In the genomic region with DNA sequence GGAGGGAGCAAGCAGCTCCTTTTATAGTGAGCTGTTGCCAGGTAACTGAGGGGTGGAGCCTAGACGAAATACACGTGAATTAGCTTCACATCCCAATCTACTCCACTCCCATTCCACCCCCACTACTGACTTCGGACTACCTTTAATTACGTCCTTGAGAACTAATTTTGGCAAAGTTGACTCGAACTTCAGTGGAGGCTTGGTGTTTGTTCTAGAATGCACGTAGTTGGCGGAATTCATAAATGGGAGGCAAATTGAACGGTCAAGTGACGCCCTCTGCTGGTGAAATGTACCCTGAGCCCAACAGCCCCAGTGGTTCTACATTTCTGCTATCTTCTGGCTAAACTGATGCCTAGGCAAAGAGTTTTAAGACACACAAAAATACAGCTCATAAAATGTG, we compare ENCODE assay signal across 8 mouse cellular contexts. TPM values are rescaled to one million over a fixed set of nuclear protein-coding genes. Genes with fewer than 3 reads are reported as not detected.
A peak's percentile ranks its signal among the peaks of the same experiment; 100 is the strongest.
DNase-seq lines count a peak whose midpoint lies in the region; ATAC-seq and TF ChIP-seq lines count a peak whose summit lies in the region.

No protein-coding gene starts in this region.

- no peak overlapping the region for H3K4me3 ChIP-seq in heart, postnatal 0 days (ENCODE audit: low read depth, low read length)
- no peak overlapping the region for H3K4me3 ChIP-seq in neural tube, embryonic 15.5 days (replicated peaks)

- no peak for TF ChIP-seq EP300 in heart, postnatal 0 days (IDR thresholded peaks at IDR 0.05; ENCODE audit: low read depth)

- no peak overlapping the region for H3K27ac ChIP-seq in heart, postnatal 0 days (ENCODE audit: low read depth)
- no peak overlapping the region for H3K27ac ChIP-seq in neural tube, embryonic 15.5 days (replicated peaks)

- 41% methylated on average over 9 of the region's 9 CpGs for WGBS in heart, postnatal 0 days
- 25% methylated on average over 9 of the region's 9 CpGs for WGBS in neural tube, embryonic 15.5 days

- no peak overlapping the region for H3K9ac ChIP-seq in heart, postnatal 0 days (replicated peaks; ENCODE audit: low read depth, low read length)
- no peak overlapping the region for H3K9ac ChIP-seq in neural tube, embryonic 15.5 days (replicated peaks)

- no peaks in the 10 kb centered on the region for H3K27me3 ChIP-seq in heart, postnatal 0 days (ENCODE audit: control insufficient read depth, insufficient read depth, low read length)
- peaks cover 3% of the 10 kb centered on the region; the same call in 1 of the 2 replicates for H3K27me3 ChIP-seq in neural tube, embryonic 15.5 days (replicated peaks)

- no peaks in the 10 kb centered on the region for H3K36me3 ChIP-seq in heart, postnatal 0 days (replicated peaks; ENCODE audit: control insufficient read depth, insufficient read depth, low read length)
- no peaks in the 10 kb centered on the region for H3K36me3 ChIP-seq in neural tube, embryonic 15.5 days

- no peak overlapping the region for H3K4me2 ChIP-seq in heart, postnatal 0 days (ENCODE audit: low read depth, low read length)
- H3K4me2 ChIP-seq in neural tube, embryonic 15.5 days: peak overlapping the region; percentile 6; the same call in 1 of the 2 replicates

- no peaks in the 10 kb centered on the region for H3K9me3 ChIP-seq in heart, postnatal 0 days (replicated peaks; ENCODE audit: control insufficient read depth, low read length)
- no peaks in the 10 kb centered on the region for H3K9me3 ChIP-seq in neural tube, embryonic 15.5 days (replicated peaks)

- ATAC-seq in heart, postnatal 0 days (ENCODE audit: insufficient read depth, low read depth): no peak
- ATAC-seq in CD4-positive, CD25-positive, alpha-beta regulatory T cell, adult 4 months: peak; percentile 33
- no peak for ATAC-seq in neural tube, embryonic 15.5 days (ENCODE audit: low FRiP score)

- DNase-seq in heart, postnatal 0 days (ENCODE audit: low spot score): no peak
- no peak for DNase-seq in heart, adult 9 months (ENCODE audit: low spot score in 2 of 2)
- peak; percentile 21 for DNase-seq in c-Kit-positive CD71-positive TER-119-positive erythroid progenitor cells, embryonic 14.5 days (ENCODE audit: low spot score)
- peak; percentile 56 to 65 for DNase-seq in kidney, postnatal 4 days
- no peak for DNase-seq in right cerebral cortex, postnatal 10 days (ENCODE audit: low spot score in 2 of 2)
- DNase-seq in left cerebral cortex, adult 18-20 months (ENCODE audit: low spot score in 2 of 2): no peak

- TF ChIP-seq CTCF in heart, postnatal 0 days (IDR thresholded peaks at IDR 0.05; ENCODE audit: low read depth): peak; percentile 27

- H3K4me1 ChIP-seq in heart, postnatal 0 days (ENCODE audit: control insufficient read depth, insufficient read depth): no peaks in the 10 kb centered on the region
- H3K4me1 ChIP-seq in neural tube, embryonic 15.5 days: no peaks in the 10 kb centered on the region

RNA-seq across cellular contexts. Expression of gene Tars, which starts 7.3 kb away (rescaled TPM):
- 11.2 and 18.8 TPM in 2 replicates for total RNA-seq in heart, postnatal 0 days (2014; rRNA removed; ENCODE audit: low replicate concordance)
- polyA plus RNA-seq in heart, postnatal 0 days (2015; fragmentation: Nextera tagmentation; extraction: Ambion mirVana): 20.0 and 22.3 TPM in 2 replicates
- 10 to 100 TPM; 66.8 to 85.7 TPM for polyA plus RNA-seq in CD4-positive, CD25-positive, alpha-beta regulatory T cell, adult 4 months (2017; shearing (Covaris generic))
- polyA plus RNA-seq in neural tube, embryonic 15.5 days (2015; fragmentation: Nextera tagmentation; extraction: Ambion mirVana): 41.1 and 48.6 TPM in 2 replicates
- total RNA-seq in left cerebral cortex, adult 18-20 months (2021): 10 to 100 TPM; 28.7 to 32.9 TPM

Comparison
In these comparisons a context has a peak if more than half of its experiments do, and no peak if none do; other contexts are left out.
1. DNase-seq: peak in c-Kit-positive CD71-positive TER-119-positive erythroid progenitor cells, embryonic 14.5 days (single experiment) and kidney, postnatal 4 days (2 of 2); none in heart, postnatal 0 days (single experiment), heart, adult 9 months (0 of 2), right cerebral cortex, postnatal 10 days (0 of 2) and left cerebral cortex, adult 18-20 months (0 of 2).